In genomic region chr5:123039120-123039752, GRCm38 (mm10) we compare ENCODE assay signal across 7 mouse cellular contexts. TPM values are rescaled to one million over a fixed set of nuclear protein-coding genes. Genes with fewer than 3 reads are reported as not detected.
DNase-seq lines count a peak whose midpoint lies in the region; ATAC-seq lines count a peak whose summit lies in the region.

No protein-coding gene starts in this region.

- H3K36me3 ChIP-seq in liver, embryonic 15.5 days (replicated peaks) = no peaks in the 10 kb centered on the region

- DNase-seq in ZHBTc4 (ENCODE audit: low read depth, low spot score) = peak; percentile 93
- DNase-seq in gastrocnemius, postnatal 36 days = peak; percentile 76 to 80
- DNase-seq in natural killer cell, adult 2 months (ENCODE audit: low spot score in 2 of 2) = peak; percentile 83 to 87
- peak; percentile 83 to 90 for DNase-seq in thymus, postnatal 10 days (ENCODE audit: low spot score in 2 of 2)

- ATAC-seq in common myeloid progenitor, adult 5-6 weeks (replicated peaks; ENCODE audit: low read depth, poor library complexity, severe bottlenecking) = peak; percentile 90
- ATAC-seq in inflammation-experienced regulatory T-cells, adult 6 months = peak; percentile 73
- peak; percentile 77 for ATAC-seq in liver, embryonic 15.5 days (ENCODE audit: insufficient read depth)

- H3K9me3 ChIP-seq in liver, embryonic 15.5 days (replicated peaks) = no peaks in the 10 kb centered on the region

- 1% methylated on average over 25 of the region's 25 CpGs for WGBS in liver, embryonic 15.5 days (ENCODE audit: insufficient replicate concordance)

- H3K9ac ChIP-seq in liver, embryonic 15.5 days = peak overlapping the region; percentile 63

- peak overlapping the region; percentile 88 for H3K4me2 ChIP-seq in liver, embryonic 15.5 days

- H3K4me3 ChIP-seq in liver, embryonic 15.5 days (replicated peaks) = peak overlapping the region; percentile 57

- intact Hi-C loops in gastrocnemius, postnatal 36 days (cut with DNase I) = no loop called here

- peak overlapping the region; percentile 79 for H3K27ac ChIP-seq in liver, embryonic 15.5 days (replicated peaks)

- H3K4me1 ChIP-seq in liver, embryonic 15.5 days (replicated peaks) = peaks cover 47% of the 10 kb centered on the region

- H3K27me3 ChIP-seq in liver, embryonic 15.5 days = no peaks in the 10 kb centered on the region

RNA-seq across cellular contexts. Expression of gene Morn3, which starts 7.6 kb away (rescaled TPM):
- total RNA-seq in common myeloid progenitor, adult 5-6 weeks (2017) = not detected in 2 replicates
- not detected for total RNA-seq in gastrocnemius, postnatal 36 days (2021)
- polyA plus RNA-seq in inflammation-experienced regulatory T-cells, adult 6 months (2017; shearing (Covaris generic)) = 1 to 10 TPM; 2.6 to 7.4 (median 6.1) TPM
- not detected in 2 replicates for polyA plus RNA-seq in liver, embryonic 15.5 days (2015; fragmentation: Nextera tagmentation; extraction: Ambion mirVana)

RNA-seq across cellular contexts. Expression of gene Orai1, which starts 24.4 kb away (rescaled TPM):
- total RNA-seq in common myeloid progenitor, adult 5-6 weeks (2017) = 10.6 and 13.0 TPM in 2 replicates
- 10 to 100 TPM; 35.9 to 39.1 TPM for total RNA-seq in gastrocnemius, postnatal 36 days (2021)
- 10 to 100 TPM in 1 of 3 experiments, 1 to 10 TPM in 2; 7.3 to 10.0 (median 8.0) TPM for polyA plus RNA-seq in inflammation-experienced regulatory T-cells, adult 6 months (2017; shearing (Covaris generic))
- 7.8 and 8.3 TPM in 2 replicates for polyA plus RNA-seq in liver, embryonic 15.5 days (2015; fragmentation: Nextera tagmentation; extraction: Ambion mirVana)

RNA-seq across cellular contexts. Expression of gene Tmem120b, which starts 29.0 kb away (rescaled TPM):
- total RNA-seq in common myeloid progenitor, adult 5-6 weeks (2017) = 4.8 and 4.9 TPM in 2 replicates
- 10 to 100 TPM; 18.9 to 19.0 TPM for total RNA-seq in gastrocnemius, postnatal 36 days (2021)
- 1 to 10 TPM; 1.1 to 2.1 (median 1.5) TPM for polyA plus RNA-seq in inflammation-experienced regulatory T-cells, adult 6 months (2017; shearing (Covaris generic))
- polyA plus RNA-seq in liver, embryonic 15.5 days (2015; fragmentation: Nextera tagmentation; extraction: Ambion mirVana) = 25.8 and 27.0 TPM in 2 replicates

RNA-seq across cellular contexts. Expression of gene Kdm2b, which starts 49.6 kb away (rescaled TPM):
- total RNA-seq in common myeloid progenitor, adult 5-6 weeks (2017) = 60.6 and 72.8 TPM in 2 replicates
- total RNA-seq in gastrocnemius, postnatal 36 days (2021) = 10 to 100 TPM; 10.0 to 11.2 TPM
- polyA plus RNA-seq in inflammation-experienced regulatory T-cells, adult 6 months (2017; shearing (Covaris generic)) = 10 to 100 TPM; 29.8 to 58.3 (median 53.4) TPM
- polyA plus RNA-seq in liver, embryonic 15.5 days (2015; fragmentation: Nextera tagmentation; extraction: Ambion mirVana) = 15.0 and 15.6 TPM in 2 replicates

Comparison
In these comparisons a context has a peak if more than half of its experiments do, and no peak if none do; other contexts are left out.
1. Peak in every context shown above with its lines: DNase-seq, ATAC-seq, H3K4me3 ChIP-seq and H3K27ac ChIP-seq.